In the genomic region with DNA sequence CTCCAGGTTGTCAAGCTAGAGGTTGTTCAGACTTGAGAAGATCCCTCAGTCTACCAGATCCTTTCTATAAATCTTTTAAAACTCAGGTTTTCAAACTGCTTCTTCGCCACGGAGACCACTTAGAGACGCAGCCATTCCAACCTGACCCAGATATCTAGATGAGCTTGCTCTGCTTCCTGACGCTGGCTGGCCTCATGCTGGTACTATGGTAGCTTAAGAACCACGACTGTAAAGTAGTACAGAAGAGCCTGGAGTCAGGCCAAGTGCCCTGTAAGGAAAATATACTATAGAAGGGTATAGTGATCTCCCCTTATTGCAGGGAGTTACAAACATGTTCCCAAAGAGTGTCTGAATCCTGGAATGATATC, we compare ENCODE assay signal across 8 mouse cellular contexts. TPM values are rescaled to one million over a fixed set of nuclear protein-coding genes. Genes with fewer than 3 reads are reported as not detected.
A peak's percentile ranks its signal among the peaks of the same experiment; 100 is the strongest.
DNase-seq lines count a peak whose midpoint lies in the region; ATAC-seq and TF ChIP-seq lines count a peak whose summit lies in the region.

No protein-coding gene starts in this region.

- H3K27me3 ChIP-seq in erythroblast, embryonic 14.5 days (ENCODE audit: control insufficient read depth) = peaks cover 2% of the 10 kb centered on the region; the same call in 1 of the 2 replicates
- H3K27me3 ChIP-seq in spleen, adult 2 months (ENCODE audit: control insufficient read depth, insufficient read depth, low read length) = no peaks in the 10 kb centered on the region
- H3K27me3 ChIP-seq in limb, embryonic 14.5 days (ENCODE audit: control insufficient read depth, insufficient read depth, low read length) = no peaks in the 10 kb centered on the region
- no peaks in the 10 kb centered on the region for H3K27me3 ChIP-seq in stomach, postnatal 0 days (ENCODE audit: control insufficient read depth, insufficient read depth, low read length)

- peak overlapping the region; percentile 81 for H3K4me3 ChIP-seq in erythroblast, embryonic 14.5 days (replicated peaks)
- peak overlapping the region; percentile 76; the same call in 1 of the 2 replicates for H3K4me3 ChIP-seq in spleen, adult 2 months (ENCODE audit: extremely low read depth, insufficient read depth, insufficient read length)
- H3K4me3 ChIP-seq in limb, embryonic 14.5 days (replicated peaks; ENCODE audit: low read length) = peak overlapping the region; percentile 62
- peak overlapping the region; percentile 55 for H3K4me3 ChIP-seq in stomach, postnatal 0 days (ENCODE audit: low read depth, low read length)

- peak overlapping the region; percentile 66 for H3K9ac ChIP-seq in limb, embryonic 14.5 days (ENCODE audit: low read depth, low read length, severe bottlenecking)
- H3K9ac ChIP-seq in stomach, postnatal 0 days (ENCODE audit: low read length) = peak overlapping the region; percentile 62

- no peak for TF ChIP-seq CTCF in spleen, adult 2 months (IDR thresholded peaks at IDR 0.05; ENCODE audit: extremely low read depth, insufficient read depth, insufficient read length, insufficient replicate concordance)
- TF ChIP-seq CTCF in stomach, postnatal 0 days (IDR thresholded peaks at IDR 0.05; ENCODE audit: low read depth) = no peak

- 29% methylated on average over 5 of the region's 5 CpGs for WGBS in spleen, adult 2 months
- WGBS in limb, embryonic 14.5 days = 16% methylated on average over 5 of the region's 5 CpGs
- 25% methylated on average over 5 of the region's 5 CpGs for WGBS in stomach, postnatal 0 days

- H3K27ac ChIP-seq in spleen, adult 2 months (ENCODE audit: insufficient read depth, low read length) = no peak overlapping the region
- H3K27ac ChIP-seq in limb, embryonic 14.5 days (replicated peaks; ENCODE audit: low read depth, low read length) = no peak overlapping the region
- H3K27ac ChIP-seq in stomach, postnatal 0 days (replicated peaks) = no peak overlapping the region

- no peaks in the 10 kb centered on the region for H3K9me3 ChIP-seq in erythroblast, embryonic 14.5 days (ENCODE audit: control insufficient read depth, low read length)
- no peaks in the 10 kb centered on the region for H3K9me3 ChIP-seq in limb, embryonic 14.5 days (ENCODE audit: control insufficient read depth, low read length)
- no peaks in the 10 kb centered on the region for H3K9me3 ChIP-seq in stomach, postnatal 0 days (ENCODE audit: control insufficient read depth, low read length)

- ATAC-seq in erythroblast, adult 5-6 weeks (replicated peaks; ENCODE audit: low FRiP score, poor library complexity, severe bottlenecking) = no peak
- no peak for ATAC-seq in limb, embryonic 14.5 days (ENCODE audit: low FRiP score, low read depth)
- no peak for ATAC-seq in stomach, postnatal 0 days (ENCODE audit: low FRiP score, low TSS enrichment)

- TF ChIP-seq POLR2A in spleen, adult 2 months (IDR thresholded peaks at IDR 0.05; ENCODE audit: low read depth, low read length) = no peak
- TF ChIP-seq POLR2A in limb, embryonic 14.5 days (IDR thresholded peaks at IDR 0.05; ENCODE audit: borderline replicate concordance, extremely low read depth, insufficient read depth, insufficient read length) = no peak

- H3K36me3 ChIP-seq in erythroblast, embryonic 14.5 days (ENCODE audit: control insufficient read depth) = peaks cover 21% of the 10 kb centered on the region
- no peaks in the 10 kb centered on the region for H3K36me3 ChIP-seq in spleen, adult 2 months (ENCODE audit: control insufficient read depth, insufficient read depth, low read length)
- H3K36me3 ChIP-seq in limb, embryonic 14.5 days (ENCODE audit: control insufficient read depth, insufficient read depth, low read length) = no peaks in the 10 kb centered on the region
- H3K36me3 ChIP-seq in stomach, postnatal 0 days (ENCODE audit: control insufficient read depth, insufficient read depth, low read length) = no peaks in the 10 kb centered on the region

- no peak for DNase-seq in spleen, adult 2 months (ENCODE audit: low read depth in 1 of 2, low spot score in 2 of 2)
- no peak for DNase-seq in spleen, postnatal 4 days (ENCODE audit: low spot score in 2 of 2)
- no peak for DNase-seq in limb, embryonic 14.5 days (ENCODE audit: low spot score)
- no peak for DNase-seq in stomach, postnatal 0 days (ENCODE audit: low spot score)
- DNase-seq in left cerebral cortex, adult 8-10 months (ENCODE audit: low spot score in 2 of 2) = no peak
- DNase-seq in layer of hippocampus, adult 9-11 months = no peak

- no peak for TF ChIP-seq EP300 in stomach, postnatal 0 days (optimal IDR thresholded peaks at IDR 0.05)

- H3K4me1 ChIP-seq in erythroblast, embryonic 14.5 days (ENCODE audit: control insufficient read depth) = peaks cover 87% of the 10 kb centered on the region
- no peaks in the 10 kb centered on the region for H3K4me1 ChIP-seq in spleen, adult 2 months (ENCODE audit: control insufficient read depth, insufficient read depth, insufficient read length)
- H3K4me1 ChIP-seq in limb, embryonic 14.5 days (ENCODE audit: control insufficient read depth, insufficient read depth, low read length) = peaks cover 6% of the 10 kb centered on the region
- H3K4me1 ChIP-seq in stomach, postnatal 0 days (replicated peaks; ENCODE audit: control insufficient read depth, insufficient read depth) = no peaks in the 10 kb centered on the region

- H3K4me2 ChIP-seq in limb, embryonic 14.5 days (replicated peaks; ENCODE audit: low read depth, low read length, severe bottlenecking) = peak overlapping the region; percentile 93
- H3K4me2 ChIP-seq in stomach, postnatal 0 days (replicated peaks; ENCODE audit: low read depth) = peak overlapping the region; percentile 82

RNA-seq across cellular contexts. Expression of gene Slc41a3, which starts 0.8 kb away (rescaled TPM):
- polyA plus RNA-seq in erythroblast, embryonic 14.5 days (2012) = 15.7 and 16.6 TPM in 2 replicates
- 1.3 and 1.5 TPM in 2 replicates for total RNA-seq in erythroblast, adult 5-6 weeks (2015; ENCODE audit: low replicate concordance)
- total RNA-seq in erythroblast, adult 5-6 weeks (2017; ENCODE audit: low replicate concordance) = 1.8 and 2.7 TPM in 2 replicates
- 7.2 and 8.3 TPM in 2 replicates for polyA plus RNA-seq in spleen, adult 2 months (2012; rRNA removed)
- 5.9 and 6.9 TPM in 2 replicates for polyA plus RNA-seq in limb, embryonic 14.5 days (2012; rRNA removed)
- 5.4 and 6.4 TPM in 2 replicates for polyA plus RNA-seq in limb, embryonic 14.5 days (2014; fragmentation: Nextera tagmentation; extraction: Ambion mirVana)
- polyA plus RNA-seq in stomach, postnatal 0 days (2015; fragmentation: Nextera tagmentation; extraction: Ambion mirVana) = 4.1 and 4.3 TPM in 2 replicates
- 1 to 10 TPM; 5.4 to 8.5 (median 7.0) TPM for total RNA-seq in left cerebral cortex, adult 8-10 months (2022)
